Mouse (Mus musculus) erythroblast, embryonic 14.5 days (primary cell): Measurements from ENCODE around the gene Abhd11.

Experiments used
- GATA1 ChIP-seq: IDR thresholded peaks from 2 replicates; pipeline ENCODE4 v1.6.1; 2012; ENCODE audit warnings: low read length, inconsistent platforms, mixed read lengths
- TAL1 ChIP-seq: IDR thresholded peaks from 3 replicates; pipeline ENCODE4 v1.6.1; 2012; ENCODE audit warnings: low read length, inconsistent platforms, mixed read lengths

DNA sequence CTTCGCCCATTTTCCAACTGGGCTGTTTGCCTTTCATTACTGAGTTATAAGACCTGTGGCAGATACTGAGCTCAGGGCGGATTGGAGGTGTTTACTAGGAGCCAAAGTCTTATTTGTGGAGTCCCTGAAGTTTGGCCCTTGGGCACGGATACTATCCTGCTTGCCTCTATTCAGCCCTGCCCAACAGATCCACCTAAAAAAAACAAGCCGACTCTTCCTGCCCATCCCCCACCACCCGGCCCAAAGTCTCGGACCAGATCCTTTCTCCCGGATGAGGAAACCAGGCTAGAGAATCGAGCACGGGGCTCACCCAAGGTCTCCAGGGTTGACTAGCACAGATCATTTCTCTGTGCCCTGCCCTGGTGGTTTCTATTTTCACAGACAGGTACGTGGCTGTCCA, 27.8 kb upstream of the Abhd11 start:
- TF ChIP-seq TAL1 (no peak), GATA1 (no peak)
